Mouse (Mus musculus) liver, adult 2 months (tissue): ENCODE results near the gene Gm20388. TPM values are rescaled to one million over a fixed set of nuclear protein-coding genes. Genes with fewer than 3 reads are reported as not detected.

Experiments used
- DNase-seq: peaks from one replicate; pipeline ENCODE4 v3.0.0-alpha.2; 2011; ENCODE audit warnings: low read depth, low spot score; ENCODE audit errors: extremely low read depth
- H3K27ac ChIP-seq: fragments of 200-500 bp; replicated peaks from 2 replicates; pipeline ENCODE4 v1.5.1; 2012; ENCODE audit warnings: low read depth, mild to moderate bottlenecking, control low read depth, inconsistent platforms, low read length; ENCODE audit not compliant: insufficient read depth
- H3K27me3 ChIP-seq: fragments of 200-500 bp; 2 replicates; pipeline ENCODE4 v1.6.1; 2012; ENCODE audit warnings: mild to moderate bottlenecking, moderate library complexity, low read length, inconsistent platforms; ENCODE audit not compliant: control insufficient read depth, insufficient read depth
- H3K36me3 ChIP-seq: fragments of 200-500 bp; 2 replicates; pipeline ENCODE4 v1.6.1; 2012; ENCODE audit warnings: low read length, inconsistent platforms; ENCODE audit not compliant: control insufficient read depth, insufficient read depth
- H3K4me1 ChIP-seq: fragments of 200-500 bp; 2 replicates; pipeline ENCODE4 v1.6.1; 2011; ENCODE audit warnings: low read length; ENCODE audit not compliant: control insufficient read depth, insufficient read depth
- H3K4me3 ChIP-seq: fragments of 200-500 bp; 2 replicates; pipeline ENCODE4 v1.5.1; 2011; ENCODE audit warnings: low read depth, mild to moderate bottlenecking, control low read depth, low read length, moderate library complexity; ENCODE audit not compliant: insufficient read depth
- H3K79me2 ChIP-seq: fragments of 200-500 bp; 2 replicates; pipeline ENCODE4 v1.6.1; 2012; ENCODE audit warnings: inconsistent platforms, mild to moderate bottlenecking, low read length, moderate library complexity; ENCODE audit not compliant: control insufficient read depth, insufficient read depth
- H3K9ac ChIP-seq: fragments of 200-500 bp; 2 replicates; pipeline ENCODE4 v1.6.1; 2012; ENCODE audit warnings: low read depth, mild to moderate bottlenecking, control low read depth, inconsistent platforms, low read length
- CTCF ChIP-seq: fragments of 200-500 bp; IDR thresholded peaks from 2 replicates; pipeline ENCODE4 v1.5.1; 2011; ENCODE audit warnings: low read depth, low read length, control low read depth
- POLR2A ChIP-seq: fragments of 200-500 bp; IDR thresholded peaks from 2 replicates; pipeline ENCODE4 v1.6.1; 2011; ENCODE audit warnings: low read length, control low read depth; ENCODE audit not compliant: insufficient read depth; ENCODE audit errors: extremely low read depth
- WGBS: fragments of 180-500 bp; shearing (Covaris S2); methylation state at CpG from one replicate; pipeline ENCODE4 v1.1.7; 2018; 5-methylcytosine and 5-hydroxymethylcytosine counted together
- polyA plus RNA-seq: library from polyadenylated mRNA; depleted of rRNA; stranded (reverse); fragments of >200 nt; gene quantifications from 2 replicates; pipeline ENCODE4 v1.2.3, GENCODE M21; 2012; rRNA removed
- total RNA-seq: library from RNA; depleted of rRNA; stranded (reverse); fragments of >200 nt; gene quantifications from 2 replicates; pipeline ENCODE4 v1.2.3, GENCODE M21; 2014; rRNA removed

The Gm20388 gene
- total RNA-seq (6.4 and 8.3 TPM in 2 replicates), polyA plus RNA-seq (19.9 TPM in 2 replicates)

GRCm38 (mm10) chr8:119910547-119911257, at the start of gene Gm20388:
TSS of gene Gm20388 (plus strand) at chr8:119910841.
- H3K9ac ChIP-seq = peak within 1 kb of the TSS; percentile 99
- H3K79me2 ChIP-seq = peaks cover 31% of the 10 kb centered on the region
- peaks cover 25% of the 10 kb centered on the region for H3K4me1 ChIP-seq
- under 1% methylated on average over 80 of the region's 97 CpGs for WGBS
- peak within 1 kb of the TSS; percentile 89 for H3K27ac ChIP-seq
- H3K36me3 ChIP-seq = no peaks in the 10 kb centered on the region
- TF ChIP-seq POLR2A (peak; percentile 73; the same call in 1 of the 2 replicates), CTCF (no peak)
- no peaks in the 10 kb centered on the region for H3K27me3 ChIP-seq
- peak within 1 kb of the TSS; percentile 87 for H3K4me3 ChIP-seq
- DNase-seq = peak; percentile 68

GRCm38 (mm10) chr8:119861706-119862389, 48.8 kb upstream of the Gm20388 start, which contains the start of gene Klhl36:
TSS of gene Klhl36 (plus strand) at chr8:119862266.
- TF ChIP-seq POLR2A (peak; percentile 71), CTCF (no peak)
- peaks cover 3% of the 10 kb centered on the region for H3K4me1 ChIP-seq
- no peaks in the 10 kb centered on the region; the same call in 1 of the 2 replicates for H3K36me3 ChIP-seq
- 1% methylated on average over 35 of the region's 35 CpGs for WGBS
- no peaks in the 10 kb centered on the region for H3K27me3 ChIP-seq
- peak within 1 kb of the TSS; percentile 19 for H3K27ac ChIP-seq
- H3K79me2 ChIP-seq = no peaks in the 10 kb centered on the region
- H3K9ac ChIP-seq = peak within 1 kb of the TSS; percentile 87
- DNase-seq = peak; percentile 74
- H3K4me3 ChIP-seq = peak within 1 kb of the TSS; percentile 80

- no peaks in the 10 kb centered on the region for H3K27me3 ChIP-seq
- peak overlapping the region; percentile 19 for H3K27ac ChIP-seq
- H3K4me3 ChIP-seq = peak overlapping the region; percentile 80
- H3K9ac ChIP-seq = peak overlapping the region; percentile 87
- H3K4me1 ChIP-seq = peaks cover 3% of the 10 kb centered on the region
- H3K79me2 ChIP-seq = no peaks in the 10 kb centered on the region
- no peak for TF ChIP-seq POLR2A
- DNase-seq = no peak
- 3% methylated on average over 13 of the region's 19 CpGs for WGBS
- H3K36me3 ChIP-seq = no peaks in the 10 kb centered on the region; the same call in 1 of the 2 replicates
Measured at GRCm38 (mm10) chr8:119862390-119862734, 48.3 kb upstream of the Gm20388 start.

GRCm38 (mm10) chr8:119862749-119863148, 47.9 kb upstream of the Gm20388 start:
- Histone ChIP-seq H3K27me3 (no peaks in the 10 kb centered on the region), H3K79me2 (no peaks in the 10 kb centered on the region), H3K4me3 (peak overlapping the region; percentile 80), H3K36me3 (no peaks in the 10 kb centered on the region; the same call in 1 of the 2 replicates), H3K4me1 (peaks cover 3% of the 10 kb centered on the region), H3K9ac (peak overlapping the region; percentile 87), H3K27ac (peak overlapping the region; percentile 19)
- WGBS = 49% methylated on average over 6 of the region's 6 CpGs
- DNase-seq = no peak
- TF ChIP-seq POLR2A (no peak), CTCF (no peak)

DNA sequence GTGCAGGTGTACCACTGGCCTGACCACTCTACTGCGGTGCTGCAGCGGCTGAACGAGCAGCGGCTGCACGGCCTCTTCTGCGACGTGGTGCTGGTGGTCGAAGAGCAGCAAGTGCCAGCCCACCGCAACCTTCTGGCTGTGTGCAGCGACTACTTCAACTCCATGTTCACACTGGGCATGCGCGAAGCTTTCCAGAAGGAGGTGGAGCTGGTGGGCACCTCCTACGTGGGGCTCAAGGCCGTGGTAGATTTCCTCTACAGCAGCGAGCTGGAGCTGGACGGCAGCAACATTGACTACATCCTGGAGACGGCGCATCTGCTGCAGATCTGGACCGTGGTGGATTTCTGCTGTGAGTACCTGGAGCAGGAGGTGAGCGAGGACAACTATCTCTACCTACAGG, 41.0 kb upstream of the Gm20388 start:
- DNase-seq = no peak
- H3K79me2 ChIP-seq = peaks cover 3% of the 10 kb centered on the region; the same call in 1 of the 2 replicates
- peaks cover 17% of the 10 kb centered on the region for H3K36me3 ChIP-seq
- 87% methylated on average over 20 of the region's 20 CpGs for WGBS
- H3K4me1 ChIP-seq = no peaks in the 10 kb centered on the region
- TF ChIP-seq CTCF = no peak
- no peak for TF ChIP-seq POLR2A
- no peak overlapping the region for H3K4me3 ChIP-seq
- no peak overlapping the region for H3K27ac ChIP-seq
- no peaks in the 10 kb centered on the region for H3K27me3 ChIP-seq
- no peak overlapping the region for H3K9ac ChIP-seq
